7 mouse cellular contexts compared by ENCODE assay signal in the genomic region with DNA sequence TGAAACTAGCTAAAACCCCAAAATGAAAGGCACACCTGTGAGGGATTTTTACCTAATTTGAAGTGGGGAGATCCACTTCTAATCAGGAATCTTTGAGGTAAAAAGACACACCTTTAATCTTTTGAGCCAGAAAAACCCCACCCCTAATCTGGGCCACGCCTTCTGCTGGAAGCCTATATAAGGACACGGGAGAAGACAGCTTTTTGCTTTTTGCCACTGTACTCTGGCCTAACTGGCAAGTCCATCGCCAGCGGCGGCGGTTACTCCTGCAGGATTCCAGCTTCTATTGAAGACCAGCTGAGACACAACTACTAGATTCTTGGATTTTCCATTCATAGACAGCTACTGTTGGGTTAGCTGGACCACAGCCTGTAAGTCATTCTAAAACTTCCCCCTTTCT. TPM values are rescaled to one million over a fixed set of nuclear protein-coding genes. Genes with fewer than 3 reads are reported as not detected.
DNase-seq lines count a peak whose midpoint lies in the region; ATAC-seq lines count a peak whose summit lies in the region.

Gene Zbed3, plus strand, starts transcription at position 213 of the 400 bp plus-strand sequence.

- no peaks in the 10 kb centered on the region for H3K9me3 ChIP-seq in forebrain, embryonic 15.5 days
- no peaks in the 10 kb centered on the region for H3K9me3 ChIP-seq in liver, embryonic 12.5 days (replicated peaks)

- no peak for DNase-seq in thymus, postnatal 0 days (ENCODE audit: low spot score)
- DNase-seq in thymus, postnatal 25 days = no peak
- DNase-seq in kidney, adult 11 months = peak; percentile 54
- no peak for DNase-seq in testis, postnatal 14 days (ENCODE audit: low spot score)
- no peak for DNase-seq in spleen, postnatal 36 days (ENCODE audit: low spot score in 2 of 2)

- H3K4me1 ChIP-seq in forebrain, embryonic 15.5 days = peaks cover 28% of the 10 kb centered on the region
- H3K4me1 ChIP-seq in liver, embryonic 12.5 days = peaks cover 26% of the 10 kb centered on the region

- H3K4me3 ChIP-seq in forebrain, embryonic 15.5 days = peak within 1 kb of the TSS; percentile 86
- H3K4me3 ChIP-seq in liver, embryonic 12.5 days = peak within 1 kb of the TSS; percentile 70

- ATAC-seq in forebrain, embryonic 15.5 days (replicated peaks) = no peak
- ATAC-seq in liver, embryonic 12.5 days = no peak

- H3K27me3 ChIP-seq in forebrain, embryonic 15.5 days = no peaks in the 10 kb centered on the region
- H3K27me3 ChIP-seq in liver, embryonic 12.5 days (replicated peaks) = peaks cover 14% of the 10 kb centered on the region

- H3K4me2 ChIP-seq in forebrain, embryonic 15.5 days (replicated peaks) = peak within 1 kb of the TSS; percentile 57
- peak within 1 kb of the TSS; percentile 88 for H3K4me2 ChIP-seq in liver, embryonic 12.5 days

- H3K36me3 ChIP-seq in forebrain, embryonic 15.5 days = no peaks in the 10 kb centered on the region
- H3K36me3 ChIP-seq in liver, embryonic 12.5 days = no peaks in the 10 kb centered on the region

- H3K27ac ChIP-seq in forebrain, embryonic 15.5 days (replicated peaks) = peak within 1 kb of the TSS; percentile 95
- no peak within 1 kb of the TSS for H3K27ac ChIP-seq in liver, embryonic 12.5 days

- H3K9ac ChIP-seq in forebrain, embryonic 15.5 days (replicated peaks) = peak within 1 kb of the TSS; percentile 93
- peak within 1 kb of the TSS; percentile 81 for H3K9ac ChIP-seq in liver, embryonic 12.5 days

- 96% methylated on average over 6 of the region's 6 CpGs for WGBS in forebrain, embryonic 15.5 days
- 62% methylated on average over 6 of the region's 6 CpGs for WGBS in liver, embryonic 12.5 days (ENCODE audit: insufficient replicate concordance)

RNA-seq across cellular contexts. Expression of gene Zbed3, which starts in this region (rescaled TPM):
- polyA plus RNA-seq in thymus, postnatal 0 days (2015; fragmentation: Nextera tagmentation; extraction: Ambion mirVana) = 31.6 and 32.4 TPM in 2 replicates
- polyA plus RNA-seq in forebrain, embryonic 15.5 days (2015; fragmentation: Nextera tagmentation; extraction: Ambion mirVana) = 40.4 and 42.7 TPM in 2 replicates
- 13.2 and 14.4 TPM in 2 replicates for polyA plus RNA-seq in liver, embryonic 12.5 days (2016; fragmentation: Nextera tagmentation; extraction: Ambion mirVana)
